Mouse (Mus musculus) limb, embryonic 11.5 days (tissue): ENCODE results near the gene Krtap11-1. TPM values are rescaled to one million over a fixed set of nuclear protein-coding genes. Genes with fewer than 3 reads are reported as not detected.

Experiments
- ATAC-seq: fragments of 200-750 bp; cut with Nextera tagmentation; 2 replicates; pipeline ENCODE4 v1.8.0; 2017; ENCODE audit warnings: low read depth; ENCODE audit not compliant: insufficient number of reproducible peaks, low FRiP score, low TSS enrichment
- DNase-seq: peaks from one replicate; pipeline ENCODE4 v3.0.0-alpha.2; 2015; ENCODE audit warnings: low spot score
- H3K27ac ChIP-seq: fragments of 300-500 bp; sonication (generic); replicated peaks from 2 replicates; pipeline ENCODE4 v1.5.1; 2014; ENCODE audit warnings: low read depth, mild to moderate bottlenecking, low read length
- H3K27me3 ChIP-seq: fragments of 300-500 bp; sonication (generic); 2 replicates; pipeline ENCODE4 v1.6.1; 2014; ENCODE audit warnings: mild to moderate bottlenecking, low read length, mixed read lengths; ENCODE audit not compliant: control insufficient read depth, insufficient read depth
- H3K36me3 ChIP-seq: fragments of 300-500 bp; sonication (generic); 2 replicates; pipeline ENCODE4 v1.6.1; 2014; ENCODE audit warnings: mild to moderate bottlenecking, low read length, moderate library complexity, mixed read lengths; ENCODE audit not compliant: control insufficient read depth, insufficient read depth
- H3K4me1 ChIP-seq: fragments of 300-500 bp; sonication (generic); 2 replicates; pipeline ENCODE4 v1.6.1; 2014; ENCODE audit warnings: low read length, mixed read lengths; ENCODE audit not compliant: control insufficient read depth, insufficient read depth
- H3K4me2 ChIP-seq: fragments of 300-500 bp; sonication (generic); 2 replicates; pipeline ENCODE4 v1.6.1; 2014; ENCODE audit warnings: low read depth, mild to moderate bottlenecking, moderate library complexity; ENCODE audit not compliant: severe bottlenecking
- H3K4me3 ChIP-seq: fragments of 300-500 bp; sonication (generic); 2 replicates; pipeline ENCODE4 v1.5.1; 2014; ENCODE audit warnings: low read depth, low read length
- H3K9ac ChIP-seq: fragments of 300-500 bp; sonication (generic); 2 replicates; pipeline ENCODE4 v1.6.1; 2014; ENCODE audit warnings: mild to moderate bottlenecking, low read length
- H3K9me3 ChIP-seq: fragments of 300-500 bp; sonication (generic); 2 replicates; pipeline ENCODE4 v1.6.1; 2016; ENCODE audit warnings: low read length; ENCODE audit not compliant: control insufficient read depth
- WGBS: fragments of 180-500 bp; shearing (Covaris S2); extraction: QIAGEN DNeasy Blood & Tissue Kit; methylation state at CpG from one replicate; pipeline ENCODE4 v1.1.7; 2014; 5-methylcytosine and 5-hydroxymethylcytosine counted together
- polyA plus RNA-seq: library from polyadenylated mRNA; unstranded; fragments of >200 nt; fragmentation: Nextera tagmentation; extraction: Ambion mirVana; gene quantifications from 2 replicates; pipeline ENCODE4 v1.2.1, GENCODE M21; 2014

The Krtap11-1 gene
- polyA plus RNA-seq, 1 experiment from 2014 or later = not detected

DNA sequence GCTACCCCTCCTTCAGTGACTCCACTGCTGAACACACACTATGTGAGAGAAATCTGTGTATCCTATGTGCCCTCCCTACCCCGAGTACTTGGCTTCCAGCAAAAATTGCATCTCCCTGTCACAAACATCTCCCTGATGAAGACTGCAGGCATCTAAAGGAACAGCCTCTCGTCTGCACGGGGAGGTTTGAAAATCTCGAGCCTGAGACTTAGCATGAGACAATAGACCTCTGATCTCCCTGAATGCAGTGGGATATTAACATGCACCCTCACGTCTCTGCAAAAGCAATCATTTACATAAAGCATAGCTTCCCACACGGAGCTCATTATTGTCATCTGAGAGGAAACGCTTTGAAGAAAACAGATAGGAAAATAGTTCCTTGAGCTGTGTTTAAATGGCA lies 40.4 kb downstream of the Krtap11-1 start:
- no peak for ATAC-seq
- H3K9me3 ChIP-seq = no peaks in the 10 kb centered on the region
- no peak overlapping the region for H3K4me2 ChIP-seq
- WGBS = 58% methylated on average over 7 of the region's 7 CpGs
- no peaks in the 10 kb centered on the region for H3K36me3 ChIP-seq
- no peak for DNase-seq
- H3K27ac ChIP-seq = no peak overlapping the region
- H3K4me3 ChIP-seq = no peak overlapping the region
- H3K9ac ChIP-seq = no peak overlapping the region
- H3K4me1 ChIP-seq = no peaks in the 10 kb centered on the region
- H3K27me3 ChIP-seq = no peaks in the 10 kb centered on the region

GRCm38 (mm10) chr16:89529846-89530245 lies 41.1 kb downstream of the Krtap11-1 start:
- no peaks in the 10 kb centered on the region for H3K4me1 ChIP-seq
- H3K4me3 ChIP-seq = no peak overlapping the region
- H3K27me3 ChIP-seq = no peaks in the 10 kb centered on the region
- DNase-seq (no peak), ATAC-seq (no peak)
- WGBS = 55% methylated on average over 7 of the region's 7 CpGs
- no peak overlapping the region for H3K9ac ChIP-seq
- H3K36me3 ChIP-seq = no peaks in the 10 kb centered on the region
- no peak overlapping the region for H3K27ac ChIP-seq
- no peaks in the 10 kb centered on the region for H3K9me3 ChIP-seq
- no peak overlapping the region for H3K4me2 ChIP-seq

DNA sequence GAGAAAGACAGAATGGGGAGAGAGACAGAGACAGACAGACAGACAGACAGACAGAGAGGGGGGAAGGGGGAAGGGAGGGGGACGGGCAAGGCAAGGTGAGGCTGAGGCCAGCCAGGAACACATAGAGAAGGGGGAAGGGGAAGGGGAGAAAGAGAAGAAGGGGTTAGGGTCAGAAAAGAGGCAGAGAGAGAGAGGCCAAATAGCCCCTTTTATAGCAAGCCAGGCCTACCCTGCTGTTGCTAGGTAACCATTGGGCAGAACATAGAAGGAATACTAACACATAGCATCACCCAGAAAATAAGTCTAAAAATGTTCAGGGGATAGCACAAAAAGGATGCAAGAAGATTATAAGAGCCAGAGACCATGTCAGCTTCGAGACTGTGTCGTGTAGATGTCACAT lies 42.6 kb downstream of the Krtap11-1 start:
- no peaks in the 10 kb centered on the region for H3K9me3 ChIP-seq
- no peaks in the 10 kb centered on the region for H3K27me3 ChIP-seq
- H3K9ac ChIP-seq = no peak overlapping the region
- 78% methylated on average over 3 of the region's 3 CpGs for WGBS
- DNase-seq (no peak), ATAC-seq (no peak)
- no peaks in the 10 kb centered on the region for H3K36me3 ChIP-seq
- no peaks in the 10 kb centered on the region for H3K4me1 ChIP-seq
- no peak overlapping the region for H3K4me2 ChIP-seq
- H3K27ac ChIP-seq = no peak overlapping the region
- H3K4me3 ChIP-seq = no peak overlapping the region

- ATAC-seq (no peak), DNase-seq (no peak)
- 94% methylated on average over 4 of the region's 4 CpGs for WGBS
These were observed 50.0 kb downstream of the Krtap11-1 start for GRCm38 (mm10) chr16:89520996-89521395.

DNA sequence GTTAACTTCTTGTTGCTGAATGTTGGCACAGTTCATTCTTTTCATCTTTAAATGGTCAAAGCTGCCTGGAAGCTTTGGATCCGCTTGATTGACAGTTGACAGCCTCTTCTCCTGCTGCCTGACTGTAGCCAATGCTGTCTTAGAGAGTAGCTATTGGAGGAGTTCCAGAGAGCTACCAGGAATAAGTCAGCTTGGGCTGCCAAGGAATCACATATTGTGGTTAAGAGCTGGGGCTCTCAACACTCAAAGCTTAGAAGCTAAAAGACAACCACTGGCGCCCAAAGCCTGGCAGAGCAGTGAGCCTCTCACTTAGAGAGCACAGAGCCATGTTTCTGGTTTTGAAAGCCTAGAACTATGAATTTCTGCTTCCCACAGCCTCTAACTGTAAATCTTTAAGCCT lies 50.4 kb downstream of the Krtap11-1 start:
- DNase-seq (no peak), ATAC-seq (no peak)
- H3K9ac ChIP-seq = no peak overlapping the region
- no peak overlapping the region for H3K4me2 ChIP-seq
- H3K9me3 ChIP-seq = no peaks in the 10 kb centered on the region
- no peaks in the 10 kb centered on the region for H3K36me3 ChIP-seq
- WGBS = 89% methylated on average over 2 of the region's 2 CpGs
- H3K4me1 ChIP-seq = no peaks in the 10 kb centered on the region
- H3K27me3 ChIP-seq = no peaks in the 10 kb centered on the region
- no peak overlapping the region for H3K4me3 ChIP-seq
- H3K27ac ChIP-seq = no peak overlapping the region

More at GRCm38 (mm10) chr16:89520996-89521395, 50.0 kb downstream of the Krtap11-1 start:
- no peak overlapping the region for H3K27ac ChIP-seq
- no peaks in the 10 kb centered on the region for H3K36me3 ChIP-seq
- no peak overlapping the region for H3K4me2 ChIP-seq
- no peak overlapping the region for H3K4me3 ChIP-seq
- no peaks in the 10 kb centered on the region for H3K9me3 ChIP-seq
- no peak overlapping the region for H3K9ac ChIP-seq
- no peaks in the 10 kb centered on the region for H3K27me3 ChIP-seq
- H3K4me1 ChIP-seq = no peaks in the 10 kb centered on the region

Other genes starting within 250 kb of the Krtap11-1 start
- not detected in 2 replicates for gene Krtap21-1, start 167.3 kb downstream of the Krtap11-1 start, polyA plus RNA-seq
- gene Krtap6-2, start 151.1 kb downstream of the Krtap11-1 start, polyA plus RNA-seq = not detected in 2 replicates
- not detected in 2 replicates for gene Krtap8-1, start 83.2 kb downstream of the Krtap11-1 start, polyA plus RNA-seq
- gene Krtap7-1, start 62.9 kb downstream of the Krtap11-1 start, polyA plus RNA-seq = not detected in 2 replicates